Mouse (Mus musculus) erythroid progenitor cell, adult 5-6 weeks (primary cell): ENCODE measurements around the gene Slc25a33. TPM values are rescaled to one million over a fixed set of nuclear protein-coding genes. Genes with fewer than 3 reads are reported as not detected.
A peak's percentile ranks its signal among the peaks of the same experiment; 100 is the strongest.

ENCODE experiments used
- ATAC-seq: replicated peaks from 2 replicates; pipeline ENCODE4 v1.8.0; 2016; ENCODE audit warnings: moderate number of reproducible peaks, mild to moderate bottlenecking, moderate TSS enrichment, inconsistent platforms; ENCODE audit not compliant: poor library complexity, low FRiP score, severe bottlenecking
- total RNA-seq, 2 experiments: library from RNA; stranded (forward) in 1 of 2; stranded (reverse) in 1 of 2; fragments of 150-400 nt in 1 of 2; fragments of 186-747, 209-891 nt in 1 of 2; gene quantifications; 2 replicates each; pipeline versions ENCODE4 v1.2.3 to v1.2.4; 2015 to 2017; ENCODE audit warnings: low replicate concordance in 2 of 2

Slc25a33 gene
- total RNA-seq, 2 experiments from 2014 or later = not detected

DNA sequence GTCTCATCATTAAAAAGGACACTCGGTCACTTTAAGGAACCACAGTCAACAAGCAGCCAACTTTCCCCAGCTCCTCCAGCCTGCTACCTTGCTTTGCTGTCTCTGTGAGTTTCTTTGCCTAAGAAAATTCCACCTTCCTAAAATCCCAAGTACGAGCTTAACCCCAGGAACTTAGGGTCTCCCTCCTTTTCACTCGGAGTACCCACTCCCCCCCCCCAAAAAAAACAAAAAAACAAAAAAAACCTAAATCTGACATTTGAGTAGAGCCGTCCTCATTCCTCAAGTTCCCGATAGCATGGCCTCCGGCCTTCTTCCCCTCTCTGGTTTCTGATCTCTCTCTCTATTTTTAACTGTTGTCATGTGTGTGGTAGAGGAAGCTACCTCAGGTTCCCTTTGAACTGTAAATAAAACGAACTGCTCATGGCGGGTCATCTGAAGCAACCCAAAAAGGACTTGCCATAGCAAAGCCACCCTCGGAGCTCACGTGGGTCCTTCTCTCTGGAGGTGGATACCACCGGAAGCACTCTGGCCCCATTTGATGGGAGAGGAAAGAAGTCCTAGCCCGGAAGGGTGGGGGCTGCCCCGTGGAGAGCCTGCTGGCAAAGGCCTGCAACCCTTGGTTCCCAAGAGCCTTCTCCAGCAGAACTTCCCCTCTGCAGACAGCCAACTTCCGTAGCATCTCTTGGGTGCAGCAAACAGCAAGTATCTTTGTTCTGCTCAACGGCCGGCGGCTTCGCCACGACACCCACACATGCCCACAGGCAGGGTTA, 71.7 kb downstream of the Slc25a33 start, which contains the start of gene Pik3cd:
TSS of gene Pik3cd (minus strand) at position 362 of the 770 bp plus-strand sequence.
- no peak for ATAC-seq

DNA sequence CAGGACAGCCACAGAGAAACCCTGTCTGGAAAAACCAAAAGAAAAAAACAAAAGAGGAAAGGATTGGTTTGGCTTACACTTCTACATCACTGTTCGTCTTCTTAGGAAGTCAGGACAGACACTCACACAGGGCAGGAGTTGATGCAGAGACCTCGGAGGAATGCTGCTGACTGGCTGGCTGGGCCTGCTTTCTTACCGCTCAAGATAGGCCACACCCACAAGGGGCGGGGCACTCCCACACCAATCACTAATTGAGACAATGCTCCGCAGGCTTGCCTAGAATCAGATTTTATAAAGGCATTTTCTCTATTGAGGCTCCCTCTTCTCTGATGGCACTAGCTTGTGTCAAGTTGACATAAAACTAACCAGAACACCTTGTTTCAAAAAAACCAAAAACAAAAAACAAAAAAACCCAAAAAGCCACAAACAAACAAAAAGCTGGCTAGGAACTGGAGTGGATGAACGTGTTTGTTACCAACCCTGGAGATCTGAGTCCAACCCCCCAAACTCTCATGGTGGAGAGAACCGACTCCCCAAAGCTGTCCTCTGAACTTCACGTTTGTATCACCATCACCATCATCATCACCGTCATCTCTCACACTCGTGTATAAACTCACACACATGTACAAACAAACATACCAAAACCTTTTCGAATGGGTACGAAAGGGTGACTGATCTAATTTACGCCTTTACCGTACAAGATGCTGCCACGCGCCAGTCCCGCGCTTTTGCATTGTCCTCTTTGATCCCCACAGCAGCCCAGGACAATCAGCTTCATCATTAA, 72.5 kb downstream of the Slc25a33 start:
- no peak for ATAC-seq

- ATAC-seq = no peak
Measured at GRCm38 (mm10) chr4:149699953-149700352, 74.1 kb downstream of the Slc25a33 start.

DNA sequence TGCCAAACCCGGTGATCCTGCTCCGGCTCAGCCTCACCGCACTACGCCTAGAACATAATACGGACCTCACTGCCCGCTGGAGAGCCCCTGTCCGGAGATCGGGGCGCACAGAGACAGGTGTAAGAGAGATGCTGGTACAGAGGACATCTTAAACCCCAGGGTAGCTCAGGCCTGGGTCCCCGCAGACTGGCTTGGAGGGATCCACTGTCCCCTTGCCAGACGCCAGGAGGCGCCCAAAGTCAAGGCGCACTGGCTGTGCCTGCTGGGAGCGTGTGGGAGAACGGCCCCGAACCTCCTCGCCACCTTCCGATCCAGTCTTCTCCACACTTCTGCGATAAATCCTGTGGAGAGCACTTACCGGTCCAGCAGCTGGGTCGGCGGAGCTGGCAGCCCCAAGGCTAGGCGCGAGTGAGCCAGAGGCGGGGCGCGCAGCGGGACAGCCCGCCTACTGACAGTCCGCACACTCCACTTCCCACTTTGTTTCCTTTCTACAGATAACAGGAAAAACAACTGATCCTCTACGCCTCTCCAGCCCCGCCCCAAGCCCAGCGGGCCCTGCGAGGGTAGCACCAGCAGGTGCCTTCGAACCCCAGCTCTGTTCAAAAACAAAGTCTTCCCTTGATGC, 75.8 kb downstream of the Slc25a33 start:
- peak; percentile 59 for ATAC-seq

GRCm38 (mm10) chr4:149697506-149698196, 76.4 kb downstream of the Slc25a33 start:
- no peak; the same call in 1 of the 2 replicates for ATAC-seq

DNA sequence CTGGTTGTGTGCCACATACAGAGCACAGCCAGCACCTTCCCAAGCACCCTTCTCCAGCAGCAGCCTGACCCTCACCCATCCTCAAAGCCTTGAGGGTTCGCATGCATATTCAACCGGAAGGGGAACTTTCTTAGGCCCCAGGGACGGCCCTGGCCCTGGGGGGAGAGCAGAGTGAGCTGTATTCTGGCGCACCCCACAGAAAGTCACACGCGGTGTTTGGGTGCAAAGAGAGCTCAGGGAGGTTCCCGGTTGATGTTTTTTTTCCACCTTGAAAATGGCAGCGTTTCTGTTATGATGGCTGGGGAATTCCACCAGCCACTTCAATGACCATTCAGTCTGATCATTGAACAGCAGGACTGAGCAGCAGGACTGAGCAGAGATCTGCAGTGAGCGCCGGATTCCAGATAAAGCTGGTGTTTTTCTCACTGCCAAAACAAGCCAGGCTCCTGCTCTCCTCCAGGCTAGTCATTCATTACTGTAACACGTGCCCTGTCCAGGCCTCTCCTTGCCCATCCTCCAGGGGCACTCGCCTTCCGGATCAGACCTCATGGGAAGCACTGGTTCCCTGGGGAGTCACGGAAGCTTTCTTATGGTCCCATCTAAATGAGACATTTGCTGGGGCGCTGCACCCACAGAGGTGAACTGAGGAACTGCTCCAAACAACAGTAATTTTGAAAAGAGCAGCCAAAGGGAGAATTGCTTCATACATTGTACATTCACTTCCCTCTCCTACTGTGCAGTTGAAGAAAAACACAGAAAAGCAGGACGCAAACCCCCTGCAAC, 77.7 kb downstream of the Slc25a33 start:
- no peak for ATAC-seq

Other genes with a start within 250 kb of the Slc25a33 start
- gene Clstn1, start 187.8 kb downstream of the Slc25a33 start, total RNA-seq (2015; ENCODE audit: low replicate concordance) = 0.72 and 0.84 TPM in 2 replicates
- gene Clstn1, start 187.8 kb downstream of the Slc25a33 start, total RNA-seq (2017; ENCODE audit: low replicate concordance) = 0.64 and 0.83 TPM in 2 replicates
- 5.9 and 8.6 TPM in 2 replicates for gene Pik3cd, start 71.7 kb downstream of the Slc25a33 start, total RNA-seq (2015; ENCODE audit: low replicate concordance)
- gene Pik3cd, start 71.7 kb downstream of the Slc25a33 start, total RNA-seq (2017; ENCODE audit: low replicate concordance) = 7.8 and 16.3 TPM in 2 replicates
- gene Tmem201, start 36.2 kb downstream of the Slc25a33 start, total RNA-seq (2015; ENCODE audit: low replicate concordance) = 1.8 and 2.5 TPM in 2 replicates
- 0.53 and 1.7 TPM in 2 replicates for gene Tmem201, start 36.2 kb downstream of the Slc25a33 start, total RNA-seq (2017; ENCODE audit: low replicate concordance)
- gene Spsb1, start 180.8 kb upstream of the Slc25a33 start, total RNA-seq (2015; ENCODE audit: low replicate concordance) = 0.72 TPM in 1 of 2 replicates, not detected in the other
- not detected in 2 replicates for gene Spsb1, start 180.8 kb upstream of the Slc25a33 start, total RNA-seq (2017; ENCODE audit: low replicate concordance)
- 2.5 TPM in 2 replicates for gene H6pd, start 234.7 kb upstream of the Slc25a33 start, total RNA-seq (2015; ENCODE audit: low replicate concordance)
- 3.2 and 11.8 TPM in 2 replicates for gene H6pd, start 234.7 kb upstream of the Slc25a33 start, total RNA-seq (2017; ENCODE audit: low replicate concordance)